In genomic region chr4:126750046-126750683, GRCm38 (mm10) we compare ENCODE assay signal across 9 mouse cellular contexts. TPM values are rescaled to one million over a fixed set of nuclear protein-coding genes. Genes with fewer than 3 reads are reported as not detected.
DNase-seq lines count a peak whose midpoint lies in the region; ATAC-seq and TF ChIP-seq lines count a peak whose summit lies in the region.
"Had no signal": no experiment of that assay in that cellular context is flagged by ENCODE, and none has a peak within 500 bp of the region (broad histone marks: within the 10 kb centered on the region; RNA-seq: fewer than 3 reads in every experiment).

No protein-coding gene starts in this region.

- WGBS in kidney, adult 2 months = 79% methylated on average over 26 of the region's 26 CpGs
- WGBS in kidney, embryonic 14.5 days = 91% methylated on average over 26 of the region's 26 CpGs

- H3K9me3 ChIP-seq in kidney, embryonic 14.5 days (ENCODE audit: control insufficient read depth, low read length) = no peaks in the 10 kb centered on the region

- H3K4me1 ChIP-seq in kidney, adult 2 months (ENCODE audit: control insufficient read depth, insufficient read depth, low read length) = 0 out of 2 replicates have a peak, but pooled peaks cover 3% of the 10 kb centered on the region
- peaks cover 6% of the 10 kb centered on the region for H3K4me1 ChIP-seq in kidney, embryonic 14.5 days (ENCODE audit: control insufficient read depth, insufficient read depth, low read length)

- no peak overlapping the region for H3K27ac ChIP-seq in kidney, adult 2 months (ENCODE audit: insufficient read depth, low read depth, low read length)
- H3K27ac ChIP-seq in kidney, embryonic 14.5 days (ENCODE audit: low read depth, low read length) = no peak overlapping the region

- no peak for TF ChIP-seq CTCF in kidney, adult 2 months (conservative IDR thresholded peaks at IDR 0.05; ENCODE audit: insufficient read depth, insufficient read length, low read depth, low read length)

- no peaks in the 10 kb centered on the region for H3K27me3 ChIP-seq in kidney, adult 2 months (replicated peaks; ENCODE audit: control insufficient read depth, insufficient read depth, low read length)
- no peaks in the 10 kb centered on the region for H3K27me3 ChIP-seq in kidney, embryonic 14.5 days (ENCODE audit: control insufficient read depth, insufficient read depth, low read length)
- H3K27me3 ChIP-seq: Patski had no signal

- H3K36me3 ChIP-seq in kidney, adult 2 months (ENCODE audit: control insufficient read depth, insufficient read depth, low read length) = no peaks in the 10 kb centered on the region; the same call in 1 of the 2 replicates
- H3K36me3 ChIP-seq in kidney, embryonic 14.5 days (ENCODE audit: control insufficient read depth, insufficient read depth, low read length) = peaks cover 48% of the 10 kb centered on the region

- intact Hi-C loops in left cerebral cortex, postnatal 25 days (cut with DNase I) = loop anchor here (5.0 kb wide), 2 partner anchors 42 to 548 kb away; partner anchors contain the start of gene Thrap3

- peak; percentile 28 for DNase-seq in kidney, adult 2 months
- DNase-seq in cerebellum, adult 9-10 months = peak; percentile 85
- peak; percentile 44 to 72 for DNase-seq in gastrocnemius, adult 8-10 months (ENCODE audit: low spot score in 2 of 2)
- DNase-seq in left cerebral cortex, postnatal 25 days (ENCODE audit: low spot score in 2 of 2) = peak; percentile 74
- DNase-seq in lung, postnatal 14 days = no peak
- no peak for DNase-seq in urinary bladder, postnatal 4 days (ENCODE audit: low spot score in 2 of 2)
- no peak for DNase-seq in liver

- no peak for ATAC-seq in kidney, embryonic 14.5 days (ENCODE audit: low FRiP score, low TSS enrichment)
- ATAC-seq: Patski had no signal

- H3K4me3 ChIP-seq in kidney, adult 2 months (ENCODE audit: insufficient read depth, low read depth, low read length) = no peak overlapping the region
- no peak overlapping the region for H3K4me3 ChIP-seq in kidney, embryonic 14.5 days (ENCODE audit: low read length)

- TF ChIP-seq POLR2A in kidney, adult 2 months (IDR thresholded peaks at IDR 0.05; ENCODE audit: low read depth, low read length) = no peak

- no peak overlapping the region for H3K4me2 ChIP-seq in kidney, embryonic 14.5 days (replicated peaks; ENCODE audit: low read depth, low read length)

- no peak overlapping the region for H3K9ac ChIP-seq in kidney, embryonic 14.5 days (ENCODE audit: low read depth, low read length)

RNA-seq across cellular contexts. Expression of gene Ncdn, which starts 3.1 kb away (rescaled TPM):
- 26.0 and 27.7 TPM in 2 replicates for polyA plus RNA-seq in kidney, adult 2 months (2012; rRNA removed)
- 15.0 and 24.7 TPM in 2 replicates for polyA plus RNA-seq in kidney, embryonic 14.5 days (2014; fragmentation: Nextera tagmentation; extraction: Ambion mirVana)
- total RNA-seq in gastrocnemius, adult 8-10 months (2022) = 10 to 100 TPM; 13.8 to 15.2 (median 14.6) TPM
- total RNA-seq in left cerebral cortex, postnatal 25 days (2021) = 100 to 1,000 TPM; 920 to 932 TPM

RNA-seq across cellular contexts. Expression of gene AU040320, which starts 3.2 kb away (rescaled TPM):
- 55.4 and 56.6 TPM in 2 replicates for polyA plus RNA-seq in kidney, adult 2 months (2012; rRNA removed)
- 19.3 and 23.4 TPM in 2 replicates for polyA plus RNA-seq in kidney, embryonic 14.5 days (2014; fragmentation: Nextera tagmentation; extraction: Ambion mirVana)
- total RNA-seq in gastrocnemius, adult 8-10 months (2022) = 10 to 100 TPM; 28.2 to 37.7 (median 33.6) TPM
- total RNA-seq in left cerebral cortex, postnatal 25 days (2021) = 10 to 100 TPM; 51.5 to 65.0 TPM

RNA-seq across cellular contexts. Expression of gene Tfap2e, which starts 14.1 kb away (rescaled TPM):
- polyA plus RNA-seq in kidney, adult 2 months (2012; rRNA removed) = not detected in 2 replicates
- not detected in 2 replicates for polyA plus RNA-seq in kidney, embryonic 14.5 days (2014; fragmentation: Nextera tagmentation; extraction: Ambion mirVana)
- not detected for total RNA-seq in gastrocnemius, adult 8-10 months (2022)
- total RNA-seq in left cerebral cortex, postnatal 25 days (2021) = not detected
- polyA plus RNA-seq: Patski had no signal

Comparison
In these comparisons a context has a peak if more than half of its experiments do, and no peak if none do; other contexts are left out.
1. DNase-seq: peak in kidney, adult 2 months (single experiment), cerebellum, adult 9-10 months (single experiment), gastrocnemius, adult 8-10 months (2 of 2) and left cerebral cortex, postnatal 25 days (2 of 2); none in lung, postnatal 14 days (single experiment), urinary bladder, postnatal 4 days (0 of 2) and liver (single experiment).
2. RNA of gene Ncdn, which starts 3.1 kb away (total RNA-seq): 920 to 932 TPM in left cerebral cortex, postnatal 25 days; 13.8 to 15.2 TPM in gastrocnemius, adult 8-10 months; every median in the first group is over 10 times any median in the second.